Mouse (Mus musculus): ENCODE results near the gene Fbxl13. TPM values are rescaled to one million over a fixed set of nuclear protein-coding genes. Genes with fewer than 3 reads are reported as not detected.

The Fbxl13 gene
- total and polyA plus RNA-seq, 3 experiments, result 0.13 to 0.23 TPM; not detected in 1

- Histone ChIP-seq H3K9ac (ENCODE audit: control insufficient read depth, low read depth, low read length, poor library complexity, severe bottlenecking) (no peak overlapping the region), H3K27me3 (ENCODE audit: control insufficient read depth in 1 of 2, insufficient read depth in 2 of 2, low read length in 2 of 2) (peaks cover 13 to 16% of the 10 kb centered on the region in 2 experiments), H3K4me1 (ENCODE audit: control insufficient read depth in 1 of 2, insufficient read depth in 2 of 2, low read length in 2 of 2) (peaks cover 0 to 3% of the 10 kb centered on the region in 2 experiments; a peak in 1 of 4 replicates), H3K27ac (ENCODE audit: control insufficient read depth, low read depth, low read length) (no peak overlapping the region), H3K9me3 (replicated peaks; ENCODE audit: insufficient read depth, low read length) (no peaks in the 10 kb centered on the region), H3K4me3 (ENCODE audit: control insufficient read depth in 1 of 2, insufficient read depth in 1 of 2, low read depth in 2 of 2, low read length in 2 of 2) (no peak overlapping the region), H3K36me3 (ENCODE audit: control insufficient read depth in 1 of 2, insufficient read depth in 2 of 2, low read length in 2 of 2) (0 out of 4 replicates have a peak, but pooled peaks cover 0 to 2% of the 10 kb centered on the region in 2 experiments), H3K79me2 (ENCODE audit: control insufficient read depth, insufficient read depth, low read length, poor library complexity) (no peaks in the 10 kb centered on the region; the same call in 1 of the 2 replicates)
- TF ChIP-seq TAL1 (IDR thresholded peaks at IDR 0.05; ENCODE audit: low read length), result no peak
- TF ChIP-seq ETS1 (IDR thresholded peaks at IDR 0.05; ENCODE audit: low read depth, low read length), result no peak
- peak; percentile 90 for TF ChIP-seq ZC3H11A (IDR thresholded peaks at IDR 0.05; ENCODE audit: low read depth, low read length)
- no peak for TF ChIP-seq ELF1 (IDR thresholded peaks at IDR 0.05; ENCODE audit: low read depth, low read length)
- TF ChIP-seq GABPA (IDR thresholded peaks at IDR 0.05; ENCODE audit: low read depth, low read length), result no peak
- peak; percentile 97 for TF ChIP-seq SMC3 (IDR thresholded peaks at IDR 0.05; ENCODE audit: low read depth, low read length)
- peak; percentile 97 for TF ChIP-seq RAD21 (IDR thresholded peaks at IDR 0.05; ENCODE audit: low read depth, low read length)
- peak; percentile 76 to 95 (median 79) for TF ChIP-seq CTCF (IDR thresholded peaks at IDR 0.05 in 2 of 3, conservative IDR thresholded peaks at IDR 0.05 in 1 of 3; ENCODE audit: control insufficient read depth in 1 of 3, insufficient read depth in 1 of 3, low read depth in 2 of 3, low read length in 3 of 3, poor library complexity in 1 of 3, severe bottlenecking in 1 of 3)
- peak; percentile 77 for DNase-seq (ENCODE audit: low read depth, low spot score)
These were observed 4.5 kb downstream of the Fbxl13 start for GRCm38 (mm10) chr5:21640961-21641360.

GRCm38 (mm10) chr5:21625916-21626315 is 19.5 kb downstream of the Fbxl13 start:
- Histone ChIP-seq H3K27ac (ENCODE audit: control insufficient read depth, low read depth, low read length) (no peak overlapping the region), H3K79me2 (ENCODE audit: control insufficient read depth, insufficient read depth, low read length, poor library complexity) (no peaks in the 10 kb centered on the region), H3K36me3 (ENCODE audit: control insufficient read depth in 1 of 2, insufficient read depth in 2 of 2, low read length in 2 of 2) (no peaks in the 10 kb centered on the region), H3K27me3 (ENCODE audit: control insufficient read depth in 1 of 2, insufficient read depth in 2 of 2, low read length in 2 of 2) (peaks cover 0 to 4% of the 10 kb centered on the region in 2 experiments; a peak in 3 of 4 replicates), H3K9me3 (replicated peaks; ENCODE audit: insufficient read depth, low read length) (no peaks in the 10 kb centered on the region), H3K4me1 (ENCODE audit: control insufficient read depth in 1 of 2, insufficient read depth in 2 of 2, low read length in 2 of 2) (no peaks in the 10 kb centered on the region), H3K4me3 (ENCODE audit: control insufficient read depth in 1 of 2, insufficient read depth in 1 of 2, low read depth in 2 of 2, low read length in 2 of 2) (no peak overlapping the region), H3K9ac (ENCODE audit: control insufficient read depth, low read depth, low read length, poor library complexity, severe bottlenecking) (no peak overlapping the region)
- DNase-seq (ENCODE audit: low read depth, low spot score), result no peak
- TF ChIP-seq TAL1 (IDR thresholded peaks at IDR 0.05; ENCODE audit: low read length), result no peak
- TF ChIP-seq MXI1 (IDR thresholded peaks at IDR 0.05; ENCODE audit: low read depth, low read length), result no peak
- no peak for TF ChIP-seq EP300 (IDR thresholded peaks at IDR 0.05; ENCODE audit: low read depth in 1 of 2, low read length in 2 of 2)
- TF ChIP-seq UBTF (IDR thresholded peaks at IDR 0.05; ENCODE audit: borderline replicate concordance, insufficient read depth, low read depth, low read length), result no peak
- no peak for TF ChIP-seq POLR2AphosphoS5 (IDR thresholded peaks at IDR 0.05; ENCODE audit: borderline replicate concordance, low read depth, low read length)
- TF ChIP-seq RCOR1 (IDR thresholded peaks at IDR 0.05; ENCODE audit: low read depth, low read length), result no peak
- TF ChIP-seq CHD2 (IDR thresholded peaks at IDR 0.05; ENCODE audit: low read length), result no peak
- TF ChIP-seq KAT2A (conservative IDR thresholded peaks at IDR 0.05; ENCODE audit: low read depth, low read length), result no peak
- TF ChIP-seq SMC3 (IDR thresholded peaks at IDR 0.05; ENCODE audit: low read depth, low read length), result no peak
- TF ChIP-seq GATA1 (IDR thresholded peaks at IDR 0.05; ENCODE audit: low read depth, low read length), result no peak
- no peak for TF ChIP-seq NELFE (IDR thresholded peaks at IDR 0.05; ENCODE audit: low read depth, low read length)
